25 mouse cellular contexts compared by ENCODE assay signal in the genomic region with DNA sequence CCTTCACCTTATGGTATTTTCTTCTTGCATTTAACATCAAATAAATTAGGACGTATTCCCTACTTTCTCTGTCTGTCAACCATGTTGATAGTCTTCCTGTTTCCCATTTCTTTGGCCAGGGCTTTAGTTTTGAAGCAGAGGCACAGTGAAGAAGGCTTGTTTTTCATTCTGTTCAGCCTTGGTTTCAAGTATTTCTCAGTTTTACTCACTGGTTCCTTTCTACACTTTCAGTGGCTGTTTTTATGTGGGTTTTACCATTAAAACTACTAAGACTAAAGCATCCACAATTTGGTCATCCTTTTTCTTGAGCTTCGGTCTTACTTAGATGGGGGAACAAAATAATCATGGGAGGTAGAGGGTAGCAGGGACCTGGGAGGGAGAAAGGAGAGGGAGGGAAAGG. TPM values are rescaled to one million over a fixed set of nuclear protein-coding genes. Genes with fewer than 3 reads are reported as not detected.
A peak's percentile ranks its signal among the peaks of the same experiment; 100 is the strongest.
DNase-seq lines count a peak whose midpoint lies in the region; ATAC-seq and TF ChIP-seq lines count a peak whose summit lies in the region.
"Had no signal": no experiment of that assay in that cellular context is flagged by ENCODE, and none has a peak within 500 bp of the region (broad histone marks: within the 10 kb centered on the region; RNA-seq: fewer than 3 reads in every experiment).

No protein-coding gene starts in this region.

- no peak for TF ChIP-seq POLR2A in CH12.LX (IDR thresholded peaks at IDR 0.05; ENCODE audit: low read depth, low read length)

- H3K79me2 ChIP-seq in CH12.LX (replicated peaks; ENCODE audit: control insufficient read depth, extremely low read depth, insufficient read depth, poor library complexity, severe bottlenecking): no peaks in the 10 kb centered on the region

- no peak overlapping the region for H3K9ac ChIP-seq in CH12.LX (ENCODE audit: insufficient read depth, low read depth)
- H3K9ac ChIP-seq in hindbrain, embryonic 14.5 days: no peak overlapping the region

- TF ChIP-seq RAD21 in CH12.LX (IDR thresholded peaks at IDR 0.05; ENCODE audit: low read depth, low read length): no peak

- peak; percentile 8 for DNase-seq in CH12.LX (ENCODE audit: extremely low read depth)
- DNase-seq in induced T-regulatory cell, adult 2 months (ENCODE audit: low read depth): peak; percentile 42
- no peak for DNase-seq in hindbrain, embryonic 14.5 days (ENCODE audit: low spot score)
- DNase-seq in lung, postnatal 10 days: no peak
- DNase-seq in layer of hippocampus, adult 11-12 months (ENCODE audit: low spot score): no peak
- DNase-seq: adrenal gland, adult 2 months; adrenal gland, adult 8-10 months; adrenal gland, postnatal 10 days; adrenal gland, postnatal 14 days; adrenal gland, postnatal 25 days; adrenal gland, postnatal 36 days; B cell, adult 2 months; cerebellum, adult 11 months; cerebellum, adult 11-12 months; cerebellum, adult 18-20 months; cerebellum, adult 2 months had no signal

- dilution Hi-C loops in CH12.LX (cut with MboI; ENCODE audit: extremely low pct_ligation_motif_present, extremely low pct_unique_long_range_greater_than_20kb, low sequenced_read_pairs): no loop called here

- no peak overlapping the region for H3K27ac ChIP-seq in CH12.LX (ENCODE audit: insufficient read depth, low read depth)
- no peak overlapping the region for H3K27ac ChIP-seq in hindbrain, embryonic 14.5 days

- in situ Hi-C loops in CH12.LX (cut with MboI; ENCODE audit: low pct_ligation_motif_present, low pct_unique_long_range_greater_than_20kb, low sequenced_read_pairs): no loop called here

- no peak overlapping the region for H3K4me2 ChIP-seq in CH12.LX (ENCODE audit: insufficient read depth, low read depth, poor library complexity, severe bottlenecking)
- H3K4me2 ChIP-seq in hindbrain, embryonic 14.5 days (replicated peaks): no peak overlapping the region

- H3K9me3 ChIP-seq in CH12.LX (replicated peaks; ENCODE audit: low read length): no peaks in the 10 kb centered on the region
- H3K9me3 ChIP-seq in hindbrain, embryonic 14.5 days (ENCODE audit: control insufficient read depth, low read length): no peaks in the 10 kb centered on the region
- H3K9me3 ChIP-seq: G1E had no signal

- H3K4me3 ChIP-seq in CH12.LX (replicated peaks in 1 of 3; ENCODE audit: low read depth in 2 of 3, low read length in 2 of 3, poor library complexity in 1 of 3): no peak overlapping the region
- no peak overlapping the region for H3K4me3 ChIP-seq in hindbrain, embryonic 14.5 days (replicated peaks; ENCODE audit: low read length)

- TF ChIP-seq CTCF in CH12.LX (conservative IDR thresholded peaks at IDR 0.05 in 1 of 2, IDR thresholded peaks at IDR 0.05 in 1 of 2; ENCODE audit: low read depth in 2 of 2, low read length in 2 of 2): no peak

- H3K4me1 ChIP-seq in CH12.LX (ENCODE audit: control insufficient read depth in 1 of 2, insufficient read depth in 2 of 2): peaks cover 0 to 26% of the 10 kb centered on the region in 2 experiments; a peak in 2 of 4 replicates
- H3K4me1 ChIP-seq in hindbrain, embryonic 14.5 days (replicated peaks; ENCODE audit: control insufficient read depth, insufficient read depth, low read length): no peaks in the 10 kb centered on the region

- peak; percentile 10 for ATAC-seq in inflammation-experienced regulatory T-cells, adult 6 months
- no peak for ATAC-seq in hindbrain, embryonic 14.5 days (ENCODE audit: low FRiP score)
- ATAC-seq: activated CD4-positive, CD25-positive, alpha-beta regulatory T cell, adult 4 months; CD4-positive, CD25-positive, alpha-beta regulatory T cell, adult 4 months; Patski had no signal

- no peaks in the 10 kb centered on the region for H3K36me3 ChIP-seq in CH12.LX (replicated peaks in 1 of 2; ENCODE audit: control insufficient read depth in 1 of 2, insufficient read depth in 1 of 2, low read length in 1 of 2)
- no peaks in the 10 kb centered on the region for H3K36me3 ChIP-seq in hindbrain, embryonic 14.5 days (replicated peaks; ENCODE audit: control insufficient read depth, insufficient read depth)
- H3K36me3 ChIP-seq: G1E had no signal

- H3K27me3 ChIP-seq in CH12.LX (replicated peaks): no peaks in the 10 kb centered on the region
- H3K27me3 ChIP-seq in hindbrain, embryonic 14.5 days (ENCODE audit: control insufficient read depth, insufficient read depth, low read length): no peaks in the 10 kb centered on the region
- H3K27me3 ChIP-seq: Patski had no signal

- WGBS in hindbrain, embryonic 14.5 days: 95% methylated on average over 2 of the region's 2 CpGs

- TF ChIP-seq EP300 in CH12.LX (IDR thresholded peaks at IDR 0.05; ENCODE audit: low read length): peak; percentile 75

TF ChIP-seq in CH12.LX, 34 proteins besides CTCF, POLR2A, EP300 and RAD21:
- TF ChIP-seq BHLHE40 (IDR thresholded peaks at IDR 0.05; ENCODE audit: low read depth, low read length) (peak; percentile 39; the same call in 1 of the 2 replicates), IRF4 (IDR thresholded peaks at IDR 0.05; ENCODE audit: low read depth, low read length) (peak; percentile 86), JUN (IDR thresholded peaks at IDR 0.05; ENCODE audit: insufficient read depth, low read depth, low read length) (peak; percentile 55; the same call in 1 of the 2 replicates), SMC3 (IDR thresholded peaks at IDR 0.05; ENCODE audit: low read depth, low read length) (no peak), MAZ (IDR thresholded peaks at IDR 0.05; ENCODE audit: low read depth, low read length) (no peak), MAFK (IDR thresholded peaks at IDR 0.05; ENCODE audit: insufficient replicate concordance, low read length) (peak; percentile 82), JUND (conservative IDR thresholded peaks at IDR 0.05; ENCODE audit: low read depth, low read length) (peak; percentile 72), RCOR1 (conservative IDR thresholded peaks at IDR 0.05; ENCODE audit: low read depth, low read length) (peak; percentile 63; the same call in 1 of the 2 replicates), ETS1 (conservative IDR thresholded peaks at IDR 0.05; ENCODE audit: low read depth, low read length) (peak; percentile 38; the same call in 1 of the 2 replicates)

RNA-seq across cellular contexts. Expression of a gene that starts 6.7 kb away (rescaled TPM):
- total RNA-seq in CH12.LX (2012; rRNA removed): 0.72 and 0.76 TPM in 2 replicates
- 3.2 and 4.3 TPM in 2 replicates for total RNA-seq in CH12.LX (2014; rRNA removed)
- polyA plus RNA-seq in CH12.LX (2012; ENCODE audit: insufficient read length, low read depth): 4.9 and 6.2 TPM in 2 replicates
- polyA plus RNA-seq in inflammation-experienced regulatory T-cells, adult 6 months (2017; shearing (Covaris generic)): 100 to 1,000 TPM; 164 to 254 (median 167) TPM
- 0.09 and 0.39 TPM in 2 replicates for polyA plus RNA-seq in hindbrain, embryonic 14.5 days (2014; fragmentation: Nextera tagmentation; extraction: Ambion mirVana)
- total RNA-seq: ES-E14, G1E, MEL had no signal
- polyA plus RNA-seq: adrenal gland, adult 2 months; C2C12; G1E had no signal

RNA-seq across cellular contexts. Expression of a gene that starts 25.0 kb away (rescaled TPM):
- total RNA-seq in CH12.LX (2012; rRNA removed) (41.2 and 46.5 TPM in 2 replicates), CH12.LX (2014; rRNA removed) (70.8 and 78.0 TPM in 2 replicates)
- 40.1 and 42.7 TPM in 2 replicates for polyA plus RNA-seq in CH12.LX (2012; ENCODE audit: insufficient read length, low read depth)
- 10 to 100 TPM; 54.7 to 61.9 (median 56.4) TPM for polyA plus RNA-seq in inflammation-experienced regulatory T-cells, adult 6 months (2017; shearing (Covaris generic))
- 0.07 TPM in 1 of 2 replicates, not detected in the other for polyA plus RNA-seq in hindbrain, embryonic 14.5 days (2014; fragmentation: Nextera tagmentation; extraction: Ambion mirVana)
- total RNA-seq: MEL had no signal
- polyA plus RNA-seq: C2C12, G1E, Patski had no signal

RNA-seq across cellular contexts. Expression of a gene that starts 49.4 kb away (rescaled TPM):
- total RNA-seq in CH12.LX (2012; rRNA removed) (0.04 and 0.08 TPM in 2 replicates), CH12.LX (2014; rRNA removed) (0.13 and 0.14 TPM in 2 replicates)
- 0.25 and 0.31 TPM in 2 replicates for polyA plus RNA-seq in CH12.LX (2012; ENCODE audit: insufficient read length, low read depth)
- polyA plus RNA-seq in inflammation-experienced regulatory T-cells, adult 6 months (2017; shearing (Covaris generic)): 10 to 100 TPM; 52.2 to 73.3 (median 72.7) TPM
- polyA plus RNA-seq in hindbrain, embryonic 14.5 days (2014; fragmentation: Nextera tagmentation; extraction: Ambion mirVana): not detected in 2 replicates
- total RNA-seq: ES-E14, MEL had no signal
- polyA plus RNA-seq: brain, embryonic 14.5 days; C2C12; cerebellum, adult 2 months; G1E; Patski had no signal

Comparison
In these comparisons a context has a peak if more than half of its experiments do, and no peak if none do; other contexts are left out.
1. DNase-seq: peak in CH12.LX (single experiment) and induced T-regulatory cell, adult 2 months (single experiment); none in hindbrain, embryonic 14.5 days (single experiment), lung, postnatal 10 days (single experiment) and layer of hippocampus, adult 11-12 months (single experiment).
2. RNA of a gene that starts 6.7 kb away (polyA plus RNA-seq): 164 to 254 TPM in inflammation-experienced regulatory T-cells, adult 6 months; 4.9 to 6.2 TPM in CH12.LX and 0.09 to 0.39 TPM in hindbrain, embryonic 14.5 days; every median in the first group is over 10 times any median in the second.
3. RNA of a gene that starts 25.0 kb away (polyA plus RNA-seq): 54.7 to 61.9 TPM in inflammation-experienced regulatory T-cells, adult 6 months and 40.1 to 42.7 TPM in CH12.LX; 0.07 TPM in hindbrain, embryonic 14.5 days; every median in the first group is over 10 times any median in the second.
4. RNA of a gene that starts 49.4 kb away (polyA plus RNA-seq): 52.2 to 73.3 TPM in inflammation-experienced regulatory T-cells, adult 6 months; 0.25 to 0.31 TPM in CH12.LX and not detected in hindbrain, embryonic 14.5 days; every median in the first group is over 10 times any median in the second.